Mouse (Mus musculus): Measurements from ENCODE around the gene Abca9.

DNA sequence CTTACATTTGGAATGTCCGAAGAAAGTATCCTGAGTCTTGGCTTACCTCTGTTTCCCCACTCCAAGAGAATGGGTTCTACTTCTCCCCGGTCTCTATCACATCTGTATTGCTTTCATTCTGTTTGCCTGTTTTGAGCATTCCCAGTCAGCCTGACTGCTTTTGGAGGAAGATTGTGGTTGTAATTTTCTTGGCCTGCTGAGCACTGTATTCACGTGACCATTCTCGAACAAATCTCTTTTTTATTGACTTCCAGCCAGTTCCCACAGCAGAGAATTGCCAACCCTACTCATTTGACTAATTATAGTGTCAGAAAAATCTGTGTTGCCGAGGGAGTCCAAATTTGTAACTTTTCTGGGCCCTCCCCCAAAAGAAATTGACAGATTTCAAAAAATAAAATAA, 72.1 kb downstream of the Abca9 start, which contains the start of gene Abca8a:
- TF ChIP-seq POLR2A (IDR thresholded peaks at IDR 0.05; ENCODE audit: extremely low read depth, insufficient read depth, low read length) = no peak
- no peak for TF ChIP-seq CTCF (IDR thresholded peaks at IDR 0.05; ENCODE audit: extremely low read depth, insufficient read depth, low read length)

All from cortical plate, adult 2 months (tissue).